Mouse (Mus musculus) limb, embryonic 12.5 days (tissue): ENCODE data around the gene Runx2. TPM values are rescaled to one million over a fixed set of nuclear protein-coding genes. Genes with fewer than 3 reads are reported as not detected.

ENCODE experiments used
- ATAC-seq: fragments of 200-750 bp; cut with Nextera tagmentation; 2 replicates; pipeline ENCODE4 v1.8.0; 2017; ENCODE audit warnings: low read depth, moderate TSS enrichment; ENCODE audit not compliant: insufficient number of reproducible peaks, insufficient read depth, low FRiP score, low TSS enrichment
- H3K27ac ChIP-seq: fragments of 300-500 bp; sonication (generic); 2 replicates; pipeline ENCODE4 v1.5.1; 2016; ENCODE audit warnings: mild to moderate bottlenecking, moderate library complexity
- H3K27me3 ChIP-seq: fragments of 300-500 bp; sonication (generic); 2 replicates; pipeline ENCODE4 v1.6.1; 2016; ENCODE audit warnings: mild to moderate bottlenecking, moderate library complexity
- H3K36me3 ChIP-seq: fragments of 300-500 bp; sonication (generic); 2 replicates; pipeline ENCODE4 v1.6.1; 2016; ENCODE audit warnings: mild to moderate bottlenecking, moderate library complexity
- H3K4me1 ChIP-seq: fragments of 300-500 bp; sonication (generic); replicated peaks from 2 replicates; pipeline ENCODE4 v1.6.1; 2016
- H3K4me2 ChIP-seq: fragments of 300-500 bp; sonication (generic); 2 replicates; pipeline ENCODE4 v1.6.1; 2016; ENCODE audit warnings: mild to moderate bottlenecking, moderate library complexity
- H3K4me3 ChIP-seq: fragments of 300-500 bp; sonication (generic); replicated peaks from 2 replicates; pipeline ENCODE4 v1.5.1; 2016; ENCODE audit warnings: mild to moderate bottlenecking
- H3K9ac ChIP-seq: fragments of 300-500 bp; sonication (generic); replicated peaks from 2 replicates; pipeline ENCODE4 v1.6.1; 2016; ENCODE audit warnings: mild to moderate bottlenecking, moderate library complexity
- H3K9me3 ChIP-seq: fragments of 300-500 bp; sonication (generic); 2 replicates; pipeline ENCODE4 v1.6.1; 2016; ENCODE audit warnings: mild to moderate bottlenecking, moderate library complexity
- WGBS: fragments of 180-500 bp; shearing (Covaris S2); methylation state at CpG from one replicate; pipeline ENCODE4 v1.1.7; 2016; 5-methylcytosine and 5-hydroxymethylcytosine counted together
- polyA plus RNA-seq: library from polyadenylated mRNA; unstranded; fragments of >200 nt; fragmentation: Nextera tagmentation; extraction: Ambion mirVana; gene quantifications from 2 replicates; pipeline ENCODE4 v1.2.1, GENCODE M21; 2016

Gene Runx2
- polyA plus RNA-seq, 1 experiment from 2014 or later, result 8.3 TPM

- Histone ChIP-seq H3K36me3 (no peaks in the 10 kb centered on the region), H3K27ac (no peak overlapping the region), H3K4me3 (no peak overlapping the region), H3K9ac (no peak overlapping the region), H3K4me2 (no peak overlapping the region), H3K4me1 (peaks cover 24% of the 10 kb centered on the region), H3K27me3 (no peaks in the 10 kb centered on the region; the same call in 1 of the 2 replicates), H3K9me3 (no peaks in the 10 kb centered on the region)
- 69% methylated on average over 3 of the region's 3 CpGs for WGBS
- ATAC-seq, result no peak
Observed at GRCm38 (mm10) chr17:44588020-44588419, 226.6 kb downstream of the Runx2 start.

GRCm38 (mm10) chr17:44586196-44586595, 228.4 kb downstream of the Runx2 start:
- no peak overlapping the region for H3K4me2 ChIP-seq
- no peak for ATAC-seq
- 77% methylated on average over 3 of the region's 3 CpGs for WGBS

GRCm38 (mm10) chr17:44584781-44585180, 229.8 kb downstream of the Runx2 start:
- H3K4me2 ChIP-seq, result no peak overlapping the region
- no peak overlapping the region for H3K4me3 ChIP-seq
- H3K36me3 ChIP-seq, result no peaks in the 10 kb centered on the region
- H3K4me1 ChIP-seq, result peaks cover 9% of the 10 kb centered on the region
- no peak overlapping the region for H3K27ac ChIP-seq
- WGBS, result 69% methylated on average over 6 of the region's 6 CpGs
- H3K9ac ChIP-seq, result no peak overlapping the region
- no peak for ATAC-seq
- no peaks in the 10 kb centered on the region for H3K9me3 ChIP-seq
- H3K27me3 ChIP-seq, result no peaks in the 10 kb centered on the region; the same call in 1 of the 2 replicates

More at GRCm38 (mm10) chr17:44586196-44586595, 228.4 kb downstream of the Runx2 start:
- no peaks in the 10 kb centered on the region; the same call in 1 of the 2 replicates for H3K27me3 ChIP-seq
- H3K27ac ChIP-seq, result no peak overlapping the region
- H3K4me3 ChIP-seq, result no peak overlapping the region
- H3K9me3 ChIP-seq, result no peaks in the 10 kb centered on the region
- H3K9ac ChIP-seq, result no peak overlapping the region
- no peaks in the 10 kb centered on the region for H3K36me3 ChIP-seq
- peaks cover 13% of the 10 kb centered on the region for H3K4me1 ChIP-seq

GRCm38 (mm10) chr17:44577791-44578190, 236.8 kb downstream of the Runx2 start:
- Histone ChIP-seq H3K4me1 (peaks cover 9% of the 10 kb centered on the region; the same call in 1 of the 2 replicates), H3K9ac (no peak overlapping the region), H3K27ac (no peak overlapping the region), H3K4me2 (no peak overlapping the region), H3K4me3 (no peak overlapping the region), H3K36me3 (no peaks in the 10 kb centered on the region), H3K27me3 (0 out of 2 replicates have a peak, but pooled peaks cover 2% of the 10 kb centered on the region), H3K9me3 (no peaks in the 10 kb centered on the region)
- ATAC-seq, result no peak
- 41% methylated on average over 5 of the region's 5 CpGs for WGBS

GRCm38 (mm10) chr17:44570899-44571298, 243.7 kb downstream of the Runx2 start:
- H3K9me3 ChIP-seq, result no peaks in the 10 kb centered on the region
- no peak for ATAC-seq
- no peak overlapping the region for H3K9ac ChIP-seq
- no peaks in the 10 kb centered on the region for H3K36me3 ChIP-seq
- peaks cover 19% of the 10 kb centered on the region for H3K4me1 ChIP-seq
- no peak overlapping the region for H3K27ac ChIP-seq
- whole genome bisulfite sequencing, result 82% methylated on average over 5 of the region's 5 CpGs
- H3K4me2 ChIP-seq, result no peak overlapping the region
- H3K27me3 ChIP-seq, result peaks cover 46% of the 10 kb centered on the region
- H3K4me3 ChIP-seq, result no peak overlapping the region

- H3K27ac ChIP-seq, result no peak overlapping the region
- no peak overlapping the region for H3K9ac ChIP-seq
- ATAC-seq, result no peak
- H3K4me2 ChIP-seq, result no peak overlapping the region
- no peak overlapping the region for H3K4me3 ChIP-seq
- WGBS, result 79% methylated on average over 8 of the region's 8 CpGs
- no peaks in the 10 kb centered on the region for H3K36me3 ChIP-seq
- H3K27me3 ChIP-seq, result peaks cover 48% of the 10 kb centered on the region
- peaks cover 31% of the 10 kb centered on the region for H3K4me1 ChIP-seq
- no peaks in the 10 kb centered on the region for H3K9me3 ChIP-seq
Observed at GRCm38 (mm10) chr17:44569020-44569621, 245.5 kb downstream of the Runx2 start.

GRCm38 (mm10) chr17:44566992-44567391, 247.6 kb downstream of the Runx2 start:
- no peak overlapping the region for H3K4me2 ChIP-seq
- H3K4me3 ChIP-seq, result no peak overlapping the region
- no peak overlapping the region for H3K9ac ChIP-seq
- peaks cover 60% of the 10 kb centered on the region for H3K27me3 ChIP-seq
- no peak for ATAC-seq
- H3K27ac ChIP-seq, result no peak overlapping the region
- no peaks in the 10 kb centered on the region for H3K9me3 ChIP-seq
- no peaks in the 10 kb centered on the region for H3K36me3 ChIP-seq
- H3K4me1 ChIP-seq, result peaks cover 40% of the 10 kb centered on the region
- 75% methylated on average over 5 of the region's 5 CpGs for WGBS

GRCm38 (mm10) chr17:44565884-44566515, 248.6 kb downstream of the Runx2 start:
- Histone ChIP-seq H3K9me3 (no peaks in the 10 kb centered on the region), H3K36me3 (no peaks in the 10 kb centered on the region), H3K4me1 (peaks cover 40% of the 10 kb centered on the region), H3K4me2 (no peak overlapping the region), H3K4me3 (no peak overlapping the region), H3K9ac (no peak overlapping the region), H3K27me3 (peaks cover 64% of the 10 kb centered on the region), H3K27ac (peak overlapping the region; percentile 57)
- WGBS, result 49% methylated on average over 8 of the region's 8 CpGs
- ATAC-seq, result no peak

- ATAC-seq, result peak; percentile 60
- WGBS, result 13% methylated on average over 14 of the region's 14 CpGs
- H3K36me3 ChIP-seq, result no peaks in the 10 kb centered on the region
- H3K4me3 ChIP-seq, result no peak overlapping the region
- peak overlapping the region; percentile 23; the same call in 1 of the 2 replicates for H3K4me2 ChIP-seq
- peaks cover 65% of the 10 kb centered on the region for H3K27me3 ChIP-seq
- no peaks in the 10 kb centered on the region for H3K9me3 ChIP-seq
- peaks cover 40% of the 10 kb centered on the region for H3K4me1 ChIP-seq
- H3K27ac ChIP-seq, result peak overlapping the region; percentile 57
- H3K9ac ChIP-seq, result no peak overlapping the region
Observed at GRCm38 (mm10) chr17:44565311-44565831, 249.2 kb downstream of the Runx2 start.

- no peak overlapping the region for H3K4me3 ChIP-seq
- peak overlapping the region; percentile 57; the same call in 1 of the 2 replicates for H3K27ac ChIP-seq
- peak overlapping the region; percentile 23; the same call in 1 of the 2 replicates for H3K4me2 ChIP-seq
- WGBS, result 39% methylated on average over 4 of the region's 4 CpGs
- no peaks in the 10 kb centered on the region for H3K9me3 ChIP-seq
- peaks cover 66% of the 10 kb centered on the region for H3K27me3 ChIP-seq
- ATAC-seq, result no peak
- peaks cover 44% of the 10 kb centered on the region for H3K4me1 ChIP-seq
- no peaks in the 10 kb centered on the region for H3K36me3 ChIP-seq
- H3K9ac ChIP-seq, result no peak overlapping the region
Observed at GRCm38 (mm10) chr17:44564611-44565198, 249.9 kb downstream of the Runx2 start.

- WGBS, result 28% methylated on average over 7 of the region's 7 CpGs
- no peak overlapping the region for H3K9ac ChIP-seq
- no peak overlapping the region for H3K27ac ChIP-seq
- H3K36me3 ChIP-seq, result no peaks in the 10 kb centered on the region
- H3K4me2 ChIP-seq, result no peak overlapping the region
- no peak for ATAC-seq
- H3K4me1 ChIP-seq, result peaks cover 31% of the 10 kb centered on the region
- H3K4me3 ChIP-seq, result no peak overlapping the region
- H3K27me3 ChIP-seq, result peaks cover 58% of the 10 kb centered on the region
- H3K9me3 ChIP-seq, result no peaks in the 10 kb centered on the region
Observed at GRCm38 (mm10) chr17:44560016-44560415, 254.6 kb downstream of the Runx2 start.
